Mouse (Mus musculus): ENCODE measurements around the gene Nr1h3. TPM values are rescaled to one million over a fixed set of nuclear protein-coding genes. Genes with fewer than 3 reads are reported as not detected.

Gene Nr1h3
- total RNA-seq, 2 experiments from 2014 or later: 1.9 to 2.3 TPM

GRCm38 (mm10) chr2:91157002-91157752 lies 45.5 kb downstream of the Nr1h3 start:
- no peak for DNase-seq (ENCODE audit: low spot score in 2 of 2)
- intact Hi-C loops (cut with DNase I): no loop called here

- intact Hi-C loops (cut with DNase I): no loop called here
- DNase-seq (ENCODE audit: low spot score in 2 of 2): no peak
Observed at GRCm38 (mm10) chr2:91154091-91154490, 48.5 kb downstream of the Nr1h3 start.

DNA sequence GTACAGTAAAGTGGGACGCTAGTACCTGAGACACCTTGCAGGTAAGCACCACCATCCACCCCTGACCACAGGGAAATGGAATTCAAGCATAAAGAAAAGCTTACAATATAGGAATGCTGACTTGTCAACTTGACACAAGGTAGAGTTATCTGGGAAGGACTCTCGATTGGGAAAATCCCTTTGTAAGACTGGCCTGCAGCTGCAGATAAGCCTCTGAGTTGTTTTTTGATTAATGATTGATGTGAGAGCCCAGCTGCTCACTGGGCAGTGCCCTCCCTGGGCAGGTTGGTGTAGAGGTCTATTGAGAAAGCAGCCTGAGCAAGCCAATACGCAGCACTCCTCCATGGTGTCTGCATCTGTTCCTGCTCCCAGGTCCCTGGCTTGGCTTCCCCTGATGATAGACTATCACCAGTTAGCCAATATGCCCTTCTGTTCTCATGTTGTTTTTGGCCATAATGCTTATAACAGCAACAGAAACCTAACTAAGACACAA lies 49.7 kb downstream of the Nr1h3 start:
- intact Hi-C loops (cut with DNase I): no loop called here
- DNase-seq (ENCODE audit: low spot score in 2 of 2): no peak

GRCm38 (mm10) chr2:91151331-91151730 lies 51.3 kb downstream of the Nr1h3 start:
- no peak for DNase-seq (ENCODE audit: low spot score in 2 of 2)
- intact Hi-C loops (cut with DNase I): no loop called here

DNA sequence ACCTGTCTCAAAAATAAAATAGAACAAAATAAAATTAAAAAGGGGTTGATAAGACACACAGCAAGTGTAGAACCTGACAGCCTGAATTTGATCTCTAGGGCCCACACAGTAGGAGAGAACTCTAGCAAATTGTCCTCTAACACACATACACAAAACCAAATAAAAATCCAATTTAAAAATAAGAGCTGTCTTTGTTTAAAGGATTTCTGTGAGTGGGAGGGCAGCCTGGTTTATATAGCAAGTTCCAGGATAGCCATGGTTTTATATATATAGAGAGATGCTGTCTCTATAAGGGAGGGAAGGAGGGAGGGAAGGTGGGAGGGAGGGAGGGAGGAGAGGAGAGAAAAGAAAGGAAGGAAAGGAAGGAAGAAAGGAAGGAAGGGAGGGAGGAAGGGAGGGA lies 54.5 kb downstream of the Nr1h3 start:
- DNase-seq (ENCODE audit: low spot score in 2 of 2): no peak
- intact Hi-C loops (cut with DNase I): no loop called here

- intact Hi-C loops (cut with DNase I): no loop called here
- DNase-seq (ENCODE audit: low spot score in 2 of 2): no peak
Observed at GRCm38 (mm10) chr2:91143401-91143800, 59.2 kb downstream of the Nr1h3 start.

- intact Hi-C loops (cut with DNase I): no loop called here
- no peak for DNase-seq (ENCODE audit: low spot score in 2 of 2)
Observed at GRCm38 (mm10) chr2:91142920-91143319, 59.7 kb downstream of the Nr1h3 start.

- intact Hi-C loops (cut with DNase I): no loop called here
- no peak for DNase-seq (ENCODE audit: low spot score in 2 of 2)
Observed at GRCm38 (mm10) chr2:91139764-91140163, 62.9 kb downstream of the Nr1h3 start.

GRCm38 (mm10) chr2:91139311-91139710 lies 63.3 kb downstream of the Nr1h3 start:
- intact Hi-C loops (cut with DNase I): no loop called here
- DNase-seq (ENCODE audit: low spot score in 2 of 2): no peak

DNA sequence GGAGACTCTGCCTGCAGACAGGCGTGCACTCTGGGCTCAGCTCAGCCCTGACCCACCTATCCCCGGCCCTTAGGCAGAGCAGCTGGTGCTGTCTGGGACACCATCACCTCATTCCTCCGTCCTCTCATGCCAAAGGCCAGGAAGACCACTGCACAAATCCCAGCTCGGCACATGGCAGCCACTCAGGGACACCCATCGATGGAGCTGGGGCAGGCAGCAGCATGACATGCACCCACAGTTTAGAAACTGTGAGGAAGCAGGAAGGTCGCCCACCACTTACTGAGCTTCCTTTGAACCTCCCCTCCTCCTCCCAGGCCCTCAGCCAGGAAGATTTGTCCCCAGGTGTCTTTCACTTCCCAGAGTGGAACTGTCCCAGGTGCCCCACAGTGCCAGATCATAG lies 65.2 kb downstream of the Nr1h3 start:
- intact Hi-C loops (cut with DNase I): no loop called here
- DNase-seq (ENCODE audit: low spot score in 2 of 2): no peak

DNA sequence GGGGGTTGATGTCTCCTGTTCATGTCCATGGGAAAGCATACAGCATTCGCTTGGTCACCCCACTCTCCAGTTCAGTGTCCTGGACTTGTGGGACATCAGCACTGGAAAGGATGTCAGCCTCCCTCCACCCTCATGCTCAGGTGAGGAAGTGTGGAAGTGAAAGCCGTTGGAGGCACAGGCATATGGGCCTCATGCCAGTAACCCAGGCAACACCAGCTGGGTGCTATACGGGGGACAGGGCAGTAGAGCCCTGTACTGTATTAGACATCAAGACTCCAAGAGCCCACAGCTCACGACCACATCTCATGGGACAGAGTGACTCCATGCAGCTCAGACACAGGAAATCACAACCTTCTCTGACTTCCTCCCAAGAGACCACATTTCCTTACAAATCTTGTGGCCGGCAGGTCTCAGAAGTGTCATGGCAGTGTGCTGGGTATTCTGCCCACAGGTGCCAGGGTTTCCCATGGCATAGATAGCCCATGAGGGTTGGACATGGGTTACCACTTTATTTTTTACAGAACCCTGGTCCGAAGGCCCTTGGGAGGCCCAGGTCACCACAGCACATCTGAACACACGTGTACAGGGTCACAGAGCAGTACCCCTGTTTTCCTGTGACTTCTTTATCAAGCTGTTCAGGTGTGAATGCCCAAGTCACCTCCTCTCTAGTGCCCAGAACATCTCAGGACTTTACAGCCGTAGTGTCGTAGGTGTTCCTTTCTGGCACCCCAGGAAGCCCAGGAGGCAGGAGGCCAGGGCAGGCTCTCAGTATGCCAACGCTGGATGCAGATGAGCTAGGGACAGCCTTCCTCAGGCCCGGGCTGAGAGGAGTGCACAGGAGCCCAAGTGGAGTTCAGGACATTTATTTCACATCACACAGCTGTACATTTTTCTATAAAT lies 65.9 kb downstream of the Nr1h3 start:
- DNase-seq (ENCODE audit: low spot score in 2 of 2): no peak
- intact Hi-C loops (cut with DNase I): no loop called here

Other genes with a start within 250 kb of the Nr1h3 start
- under 1 TPM; 0.24 to 0.36 TPM for gene Rapsn, start 167.2 kb downstream of the Nr1h3 start, total RNA-seq (2021)
- gene Psmc3, start 148.8 kb downstream of the Nr1h3 start, total RNA-seq (2021): 100 to 1,000 TPM; 203 to 208 TPM
- gene Slc39a13, start 132.4 kb downstream of the Nr1h3 start, total RNA-seq (2021): 10 to 100 TPM; 26.2 to 32.9 TPM
- 1 to 10 TPM; 4.3 to 4.7 TPM for gene Spi1, start 120.4 kb downstream of the Nr1h3 start, total RNA-seq (2021)
- gene Mybpc3, start 84.7 kb downstream of the Nr1h3 start, total RNA-seq (2021): 1 to 10 TPM in 1 of 2 experiments, under 1 TPM in 1; 0.91 to 1.8 TPM
- gene Madd, start 19.0 kb downstream of the Nr1h3 start, total RNA-seq (2021): 100 to 1,000 TPM; 202 to 239 TPM
- 10 to 100 TPM; 51.0 to 54.8 TPM for gene Acp2, start 51 bp upstream of the Nr1h3 start, total RNA-seq (2021)
- 10 to 100 TPM; 10.4 to 10.9 TPM for gene Ddb2, start 34.1 kb upstream of the Nr1h3 start, total RNA-seq (2021)
- gene Pacsin3, start 53.1 kb upstream of the Nr1h3 start, total RNA-seq (2021): 10 to 100 TPM; 46.8 TPM
- 10 to 100 TPM; 63.3 to 65.6 TPM for gene Arfgap2, start 62.1 kb upstream of the Nr1h3 start, total RNA-seq (2021)
- gene 1110051M20Rik, start 241.9 kb upstream of the Nr1h3 start, total RNA-seq (2021): 10 to 100 TPM; 84.7 to 89.4 TPM